Mouse (Mus musculus) left cerebral cortex, adult 18-20 months (tissue): Measurements from ENCODE around the gene C5ar1. TPM values are rescaled to one million over a fixed set of nuclear protein-coding genes. Genes with fewer than 3 reads are reported as not detected.
A peak's percentile ranks its signal among the peaks of the same experiment; 100 is the strongest.
"Not testable (repeated sequence)": the region's sequence is repeated elsewhere in the genome, so short reads cannot be mapped to it uniquely, and the experiment has no call there.

Experiments
- DNase-seq, 2 experiments: peaks; one replicate each; pipeline ENCODE4 v3.0.0; 2021 to 2022; ENCODE audit warnings: low spot score in 2 of 2, mixed read lengths in 1 of 2
- long read RNA-seq, 2 experiments: library from polyadenylated mRNA; stranded (forward); transcript quantifications; one replicate each; pipeline ENCODE4 v2.0.0; 2021
- total RNA-seq, 2 experiments: library from RNA; stranded (reverse); gene quantifications; 2 replicates each; pipeline ENCODE4 v1.2.3; 2021

Gene C5ar1
- 1 to 10 TPM; 1.2 to 2.4 TPM for total RNA-seq
- long read RNA-seq, experiment 1, partial matches to known transcripts, result 0 of 4 reads
- long read RNA-seq, experiment 1, other reads (novel, unspliced or antisense), result 0 of 4 reads
- long read RNA-seq, experiment 2, partial matches to known transcripts, result 0 of 1 reads
- long read RNA-seq, experiment 2, other reads (novel, unspliced or antisense), result 1 of 1 reads

- DNase-seq, result no peak
These were observed at the start of gene C5ar1 for GRCm38 (mm10) chr7:16259110-16259590. Gene C5ar1 (minus strand): TSS chr7:16259540.

GRCm38 (mm10) chr7:16308555-16309317, 49.4 kb upstream of the C5ar1 start:
- DNase-seq, result no peak

DNA sequence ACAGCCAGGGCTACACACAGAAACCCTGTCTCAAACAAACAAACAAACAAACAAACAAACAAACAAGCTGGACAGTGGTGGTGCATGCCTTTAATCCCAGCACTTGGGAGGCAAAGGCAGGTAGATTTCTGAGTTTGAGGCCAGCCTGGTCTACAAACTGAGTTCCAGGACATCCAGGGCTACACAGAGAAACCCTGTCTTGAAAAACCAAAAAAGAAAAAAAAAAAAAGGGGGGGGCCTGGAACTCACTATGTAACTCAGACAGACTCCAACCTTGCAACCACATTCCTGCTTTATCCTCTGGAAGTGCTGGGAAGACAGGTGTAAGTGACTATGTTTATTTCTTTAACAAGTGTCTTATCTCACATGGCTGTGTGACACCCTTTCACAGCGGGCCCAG, 48.8 kb upstream of the C5ar1 start, which contains the start of gene Bbc3:
TSS of gene Bbc3 (plus strand) at position 301 of the 400 bp plus-strand sequence.
- DNase-seq, result not testable (repeated sequence)

- not testable (repeated sequence) for DNase-seq
These were observed 47.8 kb upstream of the C5ar1 start for GRCm38 (mm10) chr7:16307141-16307540.

- peak; percentile 95 to 98 for DNase-seq
These were observed 40.2 kb upstream of the C5ar1 start for GRCm38 (mm10) chr7:16299419-16300035.

DNA sequence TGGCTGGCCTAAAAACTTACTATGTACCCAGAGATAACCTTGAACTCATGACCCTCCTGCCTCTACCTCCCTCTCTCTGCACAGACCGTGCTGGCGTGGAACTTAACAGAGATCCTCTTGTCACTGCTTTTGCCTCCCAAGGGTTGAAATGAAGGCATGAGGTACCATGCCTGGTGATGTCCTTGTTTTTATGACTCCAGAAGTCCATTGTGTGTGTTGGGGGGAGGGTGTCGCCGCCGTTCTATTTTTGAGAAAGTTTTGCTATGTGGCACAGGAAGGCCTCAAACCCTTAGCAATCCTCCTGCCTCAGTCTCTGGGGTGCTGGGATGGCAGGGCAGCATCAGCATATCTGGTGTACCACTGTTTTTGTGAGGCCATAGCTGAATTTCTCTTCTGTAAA, 39.6 kb upstream of the C5ar1 start:
- no peak for DNase-seq

DNA sequence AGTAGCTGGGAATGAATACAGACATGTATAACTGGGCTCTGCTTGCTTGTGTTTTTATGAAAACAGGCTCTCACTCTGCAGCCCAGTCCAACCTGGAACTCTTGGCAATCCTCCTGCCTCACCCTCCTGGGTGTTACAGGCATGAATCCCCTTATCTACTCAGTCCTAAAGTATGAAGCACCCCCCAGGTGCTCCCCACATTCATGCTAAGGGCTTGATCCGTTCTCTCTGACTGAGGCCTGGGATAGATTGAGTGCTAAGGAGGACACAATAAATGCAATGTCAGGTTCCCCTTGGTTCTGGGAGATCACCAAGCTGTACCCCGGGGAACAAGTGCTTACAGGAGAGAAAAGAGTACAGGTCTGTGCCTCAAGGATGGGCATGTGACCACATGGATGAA, 38.3 kb upstream of the C5ar1 start:
- DNase-seq, result no peak

DNA sequence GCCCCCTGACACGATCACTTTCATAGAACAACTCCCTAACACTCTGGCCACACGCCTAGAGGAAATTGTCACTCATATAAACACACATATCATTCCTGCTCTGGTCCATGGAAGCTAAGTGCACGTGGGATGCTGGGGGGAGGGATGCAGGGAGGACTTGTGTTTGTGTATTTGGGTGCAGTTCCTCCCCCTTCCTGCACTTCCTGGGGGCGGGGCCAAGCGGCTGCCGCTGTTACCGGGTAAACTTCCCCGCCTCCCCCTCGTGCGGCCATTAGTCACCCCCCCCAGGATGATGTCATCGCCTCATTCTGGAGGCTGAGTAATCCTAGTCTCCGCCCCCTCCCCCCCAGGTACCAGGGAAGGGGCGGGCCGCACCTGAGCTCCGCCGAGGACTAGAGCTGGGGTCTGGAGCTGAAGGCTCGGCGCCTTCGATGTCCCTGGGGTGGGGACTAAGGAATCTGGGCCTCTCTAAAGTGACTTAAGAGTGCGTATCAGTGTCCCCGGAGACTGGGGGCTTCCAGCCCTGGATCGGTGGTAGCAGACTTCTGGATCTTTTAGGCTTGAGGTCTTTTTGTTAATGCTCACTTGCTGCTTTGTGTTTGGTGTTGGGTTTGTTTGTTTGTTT, 37.5 kb upstream of the C5ar1 start:
- peak; percentile 69 to 75 for DNase-seq

DNA sequence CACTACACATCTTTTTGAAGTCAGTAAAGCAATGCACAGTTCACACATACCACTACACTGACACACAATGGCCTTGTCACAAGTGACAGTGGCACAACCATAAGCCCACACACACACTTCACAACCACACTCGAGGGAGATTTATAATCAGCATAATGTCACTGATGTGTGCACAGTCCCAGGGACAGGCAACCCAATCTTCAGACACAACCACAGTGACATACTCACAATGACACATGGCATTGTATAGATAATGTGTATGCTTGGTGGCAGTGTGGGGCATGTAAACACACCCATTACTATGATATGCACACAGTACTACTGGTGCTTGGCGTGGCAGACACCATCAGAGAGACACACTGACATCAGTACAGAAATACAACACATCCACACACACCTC, 36.8 kb upstream of the C5ar1 start:
- DNase-seq, result no peak

DNA sequence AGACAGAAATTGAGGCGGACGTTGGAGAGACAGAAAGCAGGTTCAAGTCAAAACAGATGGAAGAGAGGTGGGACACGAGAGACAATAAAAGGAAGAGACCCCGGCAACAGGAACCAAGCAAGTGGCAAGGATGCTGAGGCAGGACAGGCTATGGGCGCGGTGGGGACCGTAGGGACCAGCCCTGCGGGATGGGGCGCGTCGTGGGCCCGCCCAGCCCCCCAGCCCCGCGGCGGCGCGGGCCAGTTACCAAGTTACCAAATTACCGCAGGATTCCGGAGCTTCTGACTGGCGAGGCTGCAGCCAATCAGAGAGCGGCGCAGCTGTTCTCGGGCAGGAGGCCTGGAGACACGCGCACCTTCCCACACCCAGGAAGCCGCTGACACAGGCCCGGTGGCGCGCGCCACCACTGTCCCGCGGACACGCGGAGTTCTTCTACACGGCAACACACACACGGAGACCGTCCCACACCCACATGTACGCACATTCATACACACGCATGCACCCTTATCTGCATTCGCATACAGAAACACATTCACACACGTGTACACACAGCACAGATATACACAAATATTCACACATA, 36.1 kb upstream of the C5ar1 start:
- DNase-seq, result peak; percentile 70 to 88

DNA sequence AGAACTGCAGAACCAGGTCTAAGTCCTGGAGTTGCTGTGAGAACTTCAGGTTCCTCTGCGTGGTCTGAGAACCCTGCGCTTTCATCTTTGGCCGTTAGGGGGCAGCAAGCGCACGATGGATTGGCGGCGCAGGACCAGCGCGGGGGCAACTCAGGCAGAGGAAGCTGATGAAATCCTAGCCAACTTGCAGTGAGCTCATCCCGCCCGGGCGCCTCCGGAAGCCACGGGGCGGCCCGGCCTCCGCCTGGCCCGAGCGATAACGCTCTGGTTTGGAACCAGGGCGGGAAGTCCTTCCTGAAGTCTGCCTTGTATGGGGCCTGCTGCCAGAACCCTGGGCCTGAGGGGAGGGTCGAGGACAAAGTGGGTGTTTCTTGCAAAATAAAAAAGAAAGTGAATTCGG, 35.5 kb upstream of the C5ar1 start:
- peak; percentile 96 to 98 for DNase-seq

- no peak for DNase-seq
These were observed 35.0 kb upstream of the C5ar1 start for GRCm38 (mm10) chr7:16294346-16294745.

- no peak for DNase-seq
These were observed 28.5 kb upstream of the C5ar1 start for GRCm38 (mm10) chr7:16287791-16288190.

DNA sequence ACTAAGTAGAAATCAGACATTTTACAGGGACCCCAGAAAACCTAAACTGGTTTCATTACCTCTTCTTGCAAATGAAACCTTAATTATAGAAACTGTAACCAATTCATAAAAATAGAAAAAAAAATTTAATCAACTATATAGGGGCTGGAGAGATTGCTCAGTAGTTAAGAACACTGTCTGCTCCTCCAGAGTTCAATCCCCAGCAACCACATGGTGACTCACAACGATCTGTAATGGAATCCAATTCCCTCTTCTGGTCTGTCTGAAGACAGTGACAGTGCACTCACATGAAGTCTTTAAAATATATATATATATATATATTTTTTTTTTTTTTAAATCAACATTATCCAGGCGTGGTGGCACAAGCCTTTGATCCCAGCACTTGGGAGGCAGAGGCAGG, 27.7 kb upstream of the C5ar1 start:
- DNase-seq, result no peak

DNA sequence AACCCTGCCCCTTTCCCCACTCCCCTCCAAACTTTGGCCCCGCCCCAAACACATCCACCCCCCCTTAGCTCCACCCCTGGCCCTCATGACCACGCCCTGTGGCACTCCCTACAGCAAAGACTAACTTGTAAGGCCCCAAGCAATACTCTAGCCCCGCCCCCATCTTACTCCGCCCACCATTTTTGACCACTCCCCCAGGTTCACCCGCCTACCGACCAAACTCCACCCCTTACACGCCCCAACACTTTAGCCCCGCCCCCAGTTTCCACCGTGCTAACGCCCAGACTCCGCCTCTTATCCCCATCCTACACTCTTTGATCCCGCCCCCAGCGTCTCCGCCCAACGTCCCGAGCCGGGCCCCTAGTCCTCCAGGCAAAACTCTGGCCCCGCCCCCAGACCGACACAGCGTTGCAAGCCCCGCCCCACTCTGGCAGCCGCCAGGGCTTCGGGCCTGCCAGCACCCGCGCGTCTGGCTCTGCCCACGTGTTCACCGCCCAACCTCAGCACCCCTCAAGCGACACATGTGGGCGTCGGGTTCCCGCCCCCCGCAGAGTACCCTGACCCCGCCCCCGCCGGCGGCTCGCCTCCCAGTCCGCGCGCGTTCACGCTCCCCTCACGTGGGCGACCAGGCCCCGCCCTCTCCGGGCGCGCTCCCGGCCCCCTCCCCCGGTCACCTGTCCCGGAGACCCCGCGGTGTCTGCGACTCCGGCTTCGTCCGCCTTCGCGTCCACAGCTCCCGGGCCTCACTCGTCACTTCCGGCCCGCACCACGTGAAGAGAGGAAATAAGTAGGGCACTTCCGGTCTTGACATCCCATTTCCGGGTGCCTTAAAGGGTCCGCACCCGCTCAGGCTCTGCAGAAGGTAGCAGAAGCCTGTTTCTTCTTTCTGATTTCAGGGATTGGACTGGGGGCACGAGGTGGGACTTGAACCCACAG, 27.0 kb upstream of the C5ar1 start, which contains the start of gene Ccdc9:
TSS of gene Ccdc9 (minus strand) at position 770 of the 936 bp plus-strand sequence.
- DNase-seq, result peak; percentile 99

GRCm38 (mm10) chr7:16285450-16286025, 26.2 kb upstream of the C5ar1 start:
- no peak for DNase-seq

DNA sequence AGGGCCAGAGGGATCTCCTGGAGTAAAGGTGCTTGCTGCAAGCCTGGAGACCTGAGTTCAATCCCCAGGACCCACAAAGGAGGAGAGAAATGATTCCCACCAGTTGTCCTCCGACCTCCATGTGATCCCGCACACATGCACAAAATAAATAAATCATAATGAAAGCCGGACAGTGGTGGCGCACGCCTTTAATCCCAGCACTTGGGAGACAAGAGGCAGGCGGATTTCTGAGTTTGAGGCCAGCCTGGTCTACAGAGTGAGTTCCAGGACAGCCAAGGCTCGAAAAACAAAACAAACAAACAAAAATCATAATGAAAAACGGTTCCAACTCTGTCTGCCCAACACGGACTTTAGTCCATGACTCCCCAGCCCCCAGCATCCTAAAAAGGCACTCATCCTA, 25.6 kb upstream of the C5ar1 start:
- no peak for DNase-seq

GRCm38 (mm10) chr7:16284001-16284400, 24.7 kb upstream of the C5ar1 start:
- no peak for DNase-seq

DNA sequence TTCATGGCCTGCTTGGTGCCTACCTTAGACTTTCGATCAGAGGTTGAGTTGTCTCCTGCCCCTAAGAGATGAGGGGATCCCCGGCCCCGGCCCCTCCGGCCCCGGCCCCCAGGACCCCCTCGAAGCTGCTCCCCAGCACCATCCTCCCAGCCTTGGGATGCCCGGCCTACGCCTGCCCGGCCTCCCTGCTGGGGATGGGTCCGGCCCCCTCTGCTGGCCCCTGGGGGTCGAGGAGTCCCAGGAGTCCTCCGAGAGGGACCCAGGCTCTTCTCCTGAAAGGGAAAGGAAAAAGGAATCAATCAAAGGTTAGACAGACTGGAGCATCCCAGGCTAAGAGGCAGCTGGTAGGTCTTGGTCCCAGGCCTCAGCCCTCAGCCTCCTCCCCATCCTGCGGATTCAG, 23.0 kb upstream of the C5ar1 start:
- DNase-seq, result no peak

- DNase-seq, result no peak
These were observed 21.4 kb upstream of the C5ar1 start for GRCm38 (mm10) chr7:16280721-16281120.
